Mouse (Mus musculus) myocyte (in vitro differentiated cells): ENCODE results near the gene Olfm3. TPM values are rescaled to one million over a fixed set of nuclear protein-coding genes. Genes with fewer than 3 reads are reported as not detected.
A peak's percentile ranks its signal among the peaks of the same experiment; 100 is the strongest.

Experiments
- H3K27me3 ChIP-seq: one replicate; pipeline ENCODE4 v1.6.1; 2011; ENCODE audit not compliant: control insufficient read depth, insufficient read depth, insufficient read length
- H3K36me3 ChIP-seq: one replicate; pipeline ENCODE4 v1.6.1; 2011; ENCODE audit not compliant: control insufficient read depth, insufficient read depth
- H3K4me2 ChIP-seq: one replicate; pipeline ENCODE4 v1.6.1; 2011; ENCODE audit warnings: low read depth, control low read depth
- H3K4me3 ChIP-seq: one replicate; pipeline ENCODE4 v1.5.1; 2011; ENCODE audit warnings: mild to moderate bottlenecking, control low read depth, moderate library complexity
- H3K79me2 ChIP-seq: one replicate; pipeline ENCODE4 v1.6.1; 2011; ENCODE audit not compliant: control insufficient read depth, insufficient read depth
- H3ac ChIP-seq: one replicate; pipeline ENCODE4 v1.6.1; 2011; ENCODE audit not compliant: control insufficient read depth, insufficient read length
- CEBPB ChIP-seq: IDR thresholded peaks from 2 replicates; pipeline ENCODE4 v1.6.1; 2011; ENCODE audit warnings: mild to moderate bottlenecking, moderate library complexity; ENCODE audit not compliant: poor library complexity, insufficient read depth, severe bottlenecking
- E2F4 ChIP-seq: IDR thresholded peaks from one replicate; pipeline ENCODE4 v1.6.1; 2011; ENCODE audit warnings: mild to moderate bottlenecking, control low read depth, moderate library complexity; ENCODE audit not compliant: insufficient read depth
- MAX ChIP-seq: IDR thresholded peaks from one replicate; pipeline ENCODE4 v1.6.1; 2011; ENCODE audit warnings: low read depth, mild to moderate bottlenecking, control low read depth
- MYOD1 ChIP-seq, 3 experiments: IDR thresholded peaks; one replicate each; pipeline ENCODE4 v1.6.1; 2011; ENCODE audit warnings: control low read depth in 2 of 3, low read depth in 2 of 3, mild to moderate bottlenecking in 2 of 3, moderate library complexity in 1 of 3; ENCODE audit not compliant: insufficient read length in 2 of 3, control insufficient read depth in 1 of 3
- MYOG ChIP-seq, 3 experiments: IDR thresholded peaks; one replicate each; pipeline ENCODE4 v1.6.1; 2011; ENCODE audit warnings: control low read depth in 2 of 3, low read depth in 2 of 3, mild to moderate bottlenecking in 2 of 3; ENCODE audit not compliant: insufficient read length in 2 of 3, control insufficient read depth in 1 of 3, insufficient read depth in 1 of 3
- POLR2A ChIP-seq: IDR thresholded peaks from one replicate; pipeline ENCODE4 v1.6.1; 2011; ENCODE audit warnings: low read depth, mild to moderate bottlenecking, control low read depth, moderate library complexity; ENCODE audit not compliant: insufficient read length
- POLR2AphosphoS2 ChIP-seq: IDR thresholded peaks from one replicate; pipeline ENCODE4 v1.6.1; 2011; ENCODE audit warnings: low read depth, control low read depth; ENCODE audit not compliant: insufficient read length
- REST ChIP-seq: IDR thresholded peaks from one replicate; pipeline ENCODE4 v1.6.1; 2011; ENCODE audit warnings: mild to moderate bottlenecking, control low read depth, moderate library complexity; ENCODE audit not compliant: insufficient read depth, insufficient read length
- SRF ChIP-seq: IDR thresholded peaks from one replicate; pipeline ENCODE4 v1.6.1; 2011; ENCODE audit warnings: low read depth; ENCODE audit not compliant: control insufficient read depth, insufficient read length
- TCF12 ChIP-seq: IDR thresholded peaks from one replicate; pipeline ENCODE4 v1.6.1; 2011; ENCODE audit warnings: mild to moderate bottlenecking, control low read depth; ENCODE audit not compliant: poor library complexity, insufficient read depth, severe bottlenecking
- TCF3 ChIP-seq: IDR thresholded peaks from one replicate; pipeline ENCODE4 v1.6.1; 2011; ENCODE audit warnings: low read depth, control low read depth; ENCODE audit not compliant: insufficient read length
- USF1 ChIP-seq: IDR thresholded peaks from one replicate; pipeline ENCODE4 v1.6.1; 2011; ENCODE audit warnings: low read depth, mild to moderate bottlenecking, control low read depth, moderate library complexity
- polyA plus RNA-seq: library from polyadenylated mRNA; unstranded; fragments of >200 nt; fragmentation: generic; extraction: Trizol; gene quantifications from one replicate; pipeline ENCODE4 v1.2.1, GENCODE M21; 2012; ENCODE audit warnings: missing spikeins

Gene Olfm3
- polyA plus RNA-seq, 1 experiment = not detected

DNA sequence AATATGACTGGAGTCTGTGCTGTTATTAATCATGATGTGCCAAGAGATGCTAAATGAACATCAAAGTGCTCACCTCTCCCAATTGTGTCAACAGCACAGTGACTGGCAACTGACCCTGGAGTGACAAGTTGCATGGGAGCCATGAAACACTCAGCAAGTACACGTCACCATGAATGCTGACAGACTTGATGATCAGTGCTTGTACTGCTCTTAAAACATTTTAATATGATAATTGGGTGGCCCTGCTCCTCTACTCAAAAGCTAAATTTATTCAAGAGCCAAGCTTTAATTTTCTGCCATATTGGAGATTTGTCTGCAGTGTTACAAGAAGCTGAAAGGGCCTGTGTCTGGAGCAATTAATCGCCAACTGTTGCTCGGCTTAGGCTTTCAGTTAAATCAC, 184.4 kb downstream of the Olfm3 start:
- H3K4me3 ChIP-seq = no peak overlapping the region
- no peaks in the 10 kb centered on the region for H3K79me2 ChIP-seq
- TF ChIP-seq TCF3 = no peak
- TF ChIP-seq USF1 = no peak
- TF ChIP-seq POLR2AphosphoS2 = no peak
- no peak for TF ChIP-seq REST
- no peak for TF ChIP-seq TCF12
- no peaks in the 10 kb centered on the region for H3K36me3 ChIP-seq
- H3K27me3 ChIP-seq = no peaks in the 10 kb centered on the region
- no peak overlapping the region for H3ac ChIP-seq
- H3K4me2 ChIP-seq = no peak overlapping the region

DNA sequence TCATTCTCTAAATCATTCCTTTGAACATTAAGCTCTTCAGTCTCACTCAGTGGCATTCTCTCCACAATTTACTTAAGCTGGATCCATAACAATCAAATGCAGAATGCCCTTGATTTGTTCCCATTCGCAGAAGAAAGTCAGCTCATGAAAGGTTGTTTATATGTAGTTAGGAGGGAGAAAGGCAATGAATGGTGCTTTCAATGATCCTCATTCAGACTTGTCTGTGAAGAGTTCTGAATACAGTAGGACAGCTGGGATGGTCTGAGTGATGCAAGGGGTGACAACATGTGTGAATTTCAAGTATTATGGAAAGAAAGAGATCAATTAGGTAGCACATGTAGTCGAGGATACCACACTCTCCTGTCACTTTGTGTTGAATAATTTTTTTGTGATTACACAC, 186.8 kb downstream of the Olfm3 start:
- TF ChIP-seq POLR2AphosphoS2 (no peak), REST (no peak), MYOD1 (IDR thresholded peaks at IDR 0.05; ENCODE audit: control insufficient read depth in 1 of 3, insufficient read length in 2 of 3, low read depth in 2 of 3) (no peak), TCF3 (no peak), TCF12 (no peak), MAX (no peak), SRF (no peak), E2F4 (no peak), MYOG (IDR thresholded peaks at IDR 0.05; ENCODE audit: control insufficient read depth in 1 of 3, insufficient read depth in 1 of 3, insufficient read length in 2 of 3, low read depth in 2 of 3) (no peak), USF1 (no peak), CEBPB (no peak), POLR2A (no peak)
- H3K27me3 ChIP-seq = no peaks in the 10 kb centered on the region
- no peak overlapping the region for H3K4me2 ChIP-seq
- no peaks in the 10 kb centered on the region for H3K36me3 ChIP-seq
- no peak overlapping the region for H3ac ChIP-seq
- H3K4me3 ChIP-seq = no peak overlapping the region
- H3K79me2 ChIP-seq = no peaks in the 10 kb centered on the region

DNA sequence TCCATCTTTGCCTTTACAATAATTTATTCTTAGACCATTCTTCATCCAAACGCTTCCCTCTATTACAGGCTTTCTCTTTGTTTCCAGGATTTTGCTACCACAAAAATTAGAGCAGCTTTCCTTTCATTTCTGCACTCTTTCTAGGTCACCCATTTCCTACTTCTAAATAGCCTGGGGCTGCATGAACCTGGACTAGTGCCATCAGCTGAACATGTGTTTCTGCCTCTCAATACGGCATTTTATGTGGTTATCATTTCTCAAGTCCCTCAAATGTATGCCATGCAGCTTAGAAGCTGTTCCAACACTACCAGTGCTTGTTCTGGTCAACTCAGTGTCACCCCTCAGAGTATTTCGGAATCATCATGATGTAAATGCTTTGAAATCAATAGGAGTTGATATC, 191.6 kb downstream of the Olfm3 start:
- TF ChIP-seq MYOG (IDR thresholded peaks at IDR 0.05; ENCODE audit: control insufficient read depth in 1 of 3, insufficient read depth in 1 of 3, insufficient read length in 2 of 3, low read depth in 2 of 3) (no peak), MAX (no peak), TCF3 (no peak), REST (no peak), USF1 (no peak), POLR2AphosphoS2 (no peak), CEBPB (no peak), SRF (no peak), TCF12 (no peak), POLR2A (no peak)
- no peaks in the 10 kb centered on the region for H3K36me3 ChIP-seq
- H3K4me2 ChIP-seq = peak overlapping the region; percentile 7
- H3K27me3 ChIP-seq = no peaks in the 10 kb centered on the region
- H3ac ChIP-seq = no peak overlapping the region
- H3K79me2 ChIP-seq = no peaks in the 10 kb centered on the region
- no peak overlapping the region for H3K4me3 ChIP-seq

DNA sequence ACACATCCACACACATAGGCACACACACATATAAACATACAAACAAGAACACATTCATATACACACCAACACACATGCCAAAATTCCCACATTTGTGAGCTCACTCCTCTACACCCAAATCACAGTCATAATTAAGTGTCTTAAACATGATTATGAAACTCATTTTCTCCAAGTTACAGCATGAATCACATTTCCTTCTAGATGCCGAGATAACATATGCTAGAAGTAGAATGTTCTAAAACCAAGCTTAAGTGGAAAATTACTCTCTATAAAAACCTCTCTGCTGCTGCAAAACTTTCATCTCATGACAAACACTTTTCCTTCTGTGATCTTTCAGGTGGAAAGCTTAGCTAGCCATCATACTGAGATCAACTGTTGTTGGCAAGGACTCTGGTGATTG, 195.7 kb downstream of the Olfm3 start:
- no peak overlapping the region for H3ac ChIP-seq
- no peak overlapping the region for H3K4me3 ChIP-seq
- no peaks in the 10 kb centered on the region for H3K36me3 ChIP-seq

More for the DNA sequence above, 195.7 kb downstream of the Olfm3 start:
- no peaks in the 10 kb centered on the region for H3K79me2 ChIP-seq
- TF ChIP-seq E2F4 (no peak), MAX (no peak), CEBPB (no peak), MYOG (IDR thresholded peaks at IDR 0.05; ENCODE audit: control insufficient read depth in 1 of 3, insufficient read depth in 1 of 3, insufficient read length in 2 of 3, low read depth in 2 of 3) (no peak), USF1 (no peak), TCF12 (no peak), MYOD1 (IDR thresholded peaks at IDR 0.05; ENCODE audit: control insufficient read depth in 1 of 3, insufficient read length in 2 of 3, low read depth in 2 of 3) (no peak), POLR2AphosphoS2 (no peak), REST (no peak), SRF (no peak), POLR2A (no peak), TCF3 (no peak)
- H3K27me3 ChIP-seq = no peaks in the 10 kb centered on the region
- no peak overlapping the region for H3K4me2 ChIP-seq
